Mouse (Mus musculus) small intestine, adult 2 months (tissue): ENCODE data around the gene Coq5. TPM values are rescaled to one million over a fixed set of nuclear protein-coding genes. Genes with fewer than 3 reads are reported as not detected.

Source experiments
- H3K27ac ChIP-seq: fragments of 200-500 bp; 2 replicates; pipeline ENCODE4 v1.5.1; 2012; ENCODE audit warnings: low read depth, low read length, control low read depth, inconsistent platforms; ENCODE audit not compliant: insufficient read depth
- H3K27me3 ChIP-seq: fragments of 200-500 bp; 2 replicates; pipeline ENCODE4 v1.6.1; 2012; ENCODE audit warnings: mild to moderate bottlenecking, moderate library complexity, low read length, inconsistent platforms; ENCODE audit not compliant: control insufficient read depth, insufficient read depth
- H3K36me3 ChIP-seq: fragments of 200-500 bp; 2 replicates; pipeline ENCODE4 v1.6.1; 2012; ENCODE audit warnings: mild to moderate bottlenecking, low read length, control low read depth, inconsistent platforms; ENCODE audit not compliant: control insufficient read depth, insufficient read depth
- H3K4me1 ChIP-seq: fragments of 200-500 bp; 2 replicates; pipeline ENCODE4 v1.6.1; 2012; ENCODE audit warnings: low read length, inconsistent platforms, mixed read lengths; ENCODE audit not compliant: control insufficient read depth, insufficient read depth, insufficient read length
- H3K4me3 ChIP-seq: fragments of 200-500 bp; 2 replicates; pipeline ENCODE4 v1.5.1; 2012; ENCODE audit warnings: low read depth, mild to moderate bottlenecking, control low read depth, inconsistent platforms, low read length, moderate library complexity
- CTCF ChIP-seq: fragments of 200-500 bp; IDR thresholded peaks from 2 replicates; pipeline ENCODE4 v1.5.1; 2012; ENCODE audit warnings: low read depth, mild to moderate bottlenecking, control low read depth, inconsistent platforms, low read length, moderate library complexity, mixed read lengths; ENCODE audit not compliant: insufficient replicate concordance, insufficient read length; ENCODE audit errors: extremely low read depth
- POLR2A ChIP-seq: fragments of 200-500 bp; IDR thresholded peaks from 2 replicates; pipeline ENCODE4 v1.6.1; 2012; ENCODE audit warnings: low read depth, mild to moderate bottlenecking, control low read depth, inconsistent platforms, low read length, moderate library complexity
- WGBS: fragments of 180-500 bp; shearing (Covaris S2); methylation state at CpG from one replicate; pipeline ENCODE4 v1.1.7; 2018; 5-methylcytosine and 5-hydroxymethylcytosine counted together
- polyA plus RNA-seq: library from polyadenylated mRNA; depleted of rRNA; stranded (reverse); fragments of >200 nt; gene quantifications from 2 replicates; pipeline ENCODE4 v1.2.3, GENCODE M21; 2012; rRNA removed

Coq5 gene
- 4.8 and 6.6 TPM in 2 replicates for polyA plus RNA-seq

DNA sequence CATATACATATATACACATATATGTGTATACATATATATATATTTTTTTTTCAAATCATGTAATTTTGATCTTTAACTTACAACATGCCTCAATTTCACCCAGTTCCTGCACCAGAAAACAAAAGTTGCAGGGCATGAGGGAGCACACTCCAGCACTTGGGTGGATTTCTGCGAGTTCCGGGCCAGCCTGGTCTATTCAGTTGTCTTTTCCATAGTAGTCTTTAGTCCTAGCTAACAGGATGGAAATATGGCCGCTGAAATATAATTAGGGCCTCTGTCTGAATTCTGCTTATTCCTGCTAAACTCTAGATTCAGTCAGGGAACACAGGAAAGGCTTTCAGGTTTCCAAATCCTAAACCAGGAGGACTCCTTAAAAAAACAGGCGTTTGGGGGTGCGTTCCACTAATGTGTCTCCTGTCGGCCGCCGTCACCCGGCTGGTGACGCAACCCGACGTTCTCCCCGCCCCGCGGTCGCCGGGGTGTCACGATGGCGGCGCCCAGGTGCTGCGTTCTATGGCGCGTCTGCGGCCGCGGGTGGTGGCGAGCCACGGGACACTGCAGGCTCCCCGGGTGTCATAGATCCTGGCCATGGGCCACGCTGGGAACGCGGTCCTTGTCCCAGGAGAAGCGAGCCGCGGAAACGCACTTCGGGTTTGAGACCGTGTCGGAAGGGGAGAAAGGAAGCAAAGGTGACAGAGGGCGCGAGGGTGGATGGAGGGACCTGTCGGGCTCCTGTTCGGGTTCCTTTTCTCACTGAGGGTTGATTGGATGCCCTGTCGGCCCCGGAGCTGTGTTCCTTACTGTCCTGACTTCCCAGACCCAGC is at the start of gene Coq5:
Gene Coq5, plus strand, starts transcription at position 441 of the 824 bp plus-strand sequence.
- H3K27ac ChIP-seq: peak within 1 kb of the TSS; percentile 8
- peaks cover 2% of the 10 kb centered on the region; the same call in 1 of the 2 replicates for H3K4me1 ChIP-seq
- H3K36me3 ChIP-seq: peaks cover 11% of the 10 kb centered on the region
- H3K27me3 ChIP-seq: no peaks in the 10 kb centered on the region
- TF ChIP-seq CTCF (no peak), POLR2A (no peak)
- peak within 1 kb of the TSS; percentile 78 for H3K4me3 ChIP-seq
- WGBS: 3% methylated on average over 45 of the region's 45 CpGs

DNA sequence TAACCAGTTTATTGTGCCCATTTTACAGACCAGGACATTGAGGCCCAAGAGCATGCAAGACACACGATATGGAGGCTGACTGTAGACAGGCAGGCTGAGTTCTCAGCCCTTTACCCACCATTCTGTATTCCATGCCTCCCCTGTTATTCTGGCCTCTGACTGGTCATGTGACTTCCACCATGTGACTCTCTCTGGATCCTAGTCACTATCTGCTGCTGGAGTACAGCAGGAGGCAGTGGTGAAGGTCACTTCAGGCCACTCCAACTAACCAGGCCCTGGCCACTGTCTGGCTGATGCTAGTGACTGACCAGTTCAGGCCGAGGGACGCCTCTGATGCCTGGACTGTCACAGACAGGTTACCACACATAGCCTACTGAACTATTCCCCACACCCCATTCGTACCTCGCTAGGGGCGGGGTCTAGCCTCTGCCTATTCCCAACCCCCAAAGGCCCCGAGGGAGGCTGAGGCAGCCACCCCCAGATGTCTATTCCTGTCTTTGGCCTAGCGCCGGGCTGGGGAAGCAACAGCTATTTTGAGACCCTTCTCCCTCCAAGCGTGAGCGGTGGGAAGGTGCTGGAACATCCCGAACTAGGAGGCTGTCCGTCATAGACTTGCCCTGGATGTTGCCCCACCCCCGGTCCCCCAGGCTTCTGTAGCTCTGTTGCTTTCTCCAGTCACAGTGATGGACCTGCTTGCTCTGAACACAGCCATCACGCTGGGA is 48.5 kb upstream of the Coq5 start:
- 78% methylated on average over 15 of the region's 15 CpGs for WGBS
- Histone ChIP-seq H3K4me3 (no peak overlapping the region), H3K27ac (no peak overlapping the region)

DNA sequence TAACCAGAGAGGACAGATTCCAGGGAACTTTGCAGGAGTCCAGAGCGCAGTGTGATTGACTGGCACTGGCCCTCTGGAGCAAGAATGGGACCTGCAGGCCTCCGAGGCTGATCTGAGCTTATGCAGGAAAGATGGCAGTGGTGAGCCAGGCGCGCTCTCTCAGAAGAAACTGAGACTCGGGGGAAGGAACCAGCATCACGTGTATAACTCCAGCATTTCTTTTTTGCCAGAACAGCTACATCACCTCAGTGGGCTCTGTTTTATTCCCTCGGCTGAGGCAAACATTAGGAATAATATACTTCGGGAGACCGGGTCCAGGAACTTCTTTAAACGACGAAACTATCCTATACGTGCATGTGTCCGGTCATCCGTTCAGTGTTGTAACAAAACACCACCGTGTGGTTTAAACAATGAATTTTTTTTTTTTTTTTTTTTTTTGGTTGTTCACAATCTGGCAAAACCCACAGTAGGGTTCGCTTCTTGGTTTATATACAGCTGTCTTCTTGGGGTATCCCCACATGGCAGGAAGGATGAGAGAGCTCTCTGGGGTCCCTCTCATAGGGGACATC is 47.8 kb upstream of the Coq5 start:
- H3K27me3 ChIP-seq: no peaks in the 10 kb centered on the region
- TF ChIP-seq POLR2A (no peak), CTCF (no peak)
- 0 out of 2 replicates have a peak, but pooled peaks cover 2% of the 10 kb centered on the region for H3K4me1 ChIP-seq
- H3K36me3 ChIP-seq: no peaks in the 10 kb centered on the region
- no peak overlapping the region for H3K4me3 ChIP-seq
- 61% methylated on average over 16 of the region's 16 CpGs for WGBS
- no peak overlapping the region for H3K27ac ChIP-seq

More for the DNA sequence above, 48.5 kb upstream of the Coq5 start:
- H3K36me3 ChIP-seq: no peaks in the 10 kb centered on the region
- TF ChIP-seq POLR2A (no peak), CTCF (no peak)
- no peaks in the 10 kb centered on the region for H3K27me3 ChIP-seq
- H3K4me1 ChIP-seq: 0 out of 2 replicates have a peak, but pooled peaks cover 2% of the 10 kb centered on the region

DNA sequence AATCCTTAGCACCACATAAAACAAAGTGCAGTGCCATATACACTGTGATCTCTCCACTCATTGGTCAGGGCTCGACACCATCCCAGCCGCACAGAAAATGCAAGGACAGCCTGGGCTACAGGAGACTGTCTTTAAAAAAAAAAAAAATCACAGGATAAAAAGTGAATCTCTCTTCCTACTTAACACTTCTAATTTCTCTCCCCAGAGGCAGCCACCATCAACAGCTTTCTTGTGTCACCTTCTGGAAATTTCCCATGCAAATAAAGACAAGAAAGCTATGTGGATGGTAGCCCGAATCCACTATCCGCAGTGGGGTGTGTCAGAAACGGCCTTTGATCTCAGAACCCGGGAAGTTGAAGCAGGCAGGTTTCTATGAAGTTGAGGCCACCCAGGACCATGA is 47.0 kb upstream of the Coq5 start:
- TF ChIP-seq POLR2A: no peak
- no peak for TF ChIP-seq CTCF
- 38% methylated on average over 6 of the region's 6 CpGs for WGBS
- H3K27me3 ChIP-seq: no peaks in the 10 kb centered on the region
- H3K4me1 ChIP-seq: 0 out of 2 replicates have a peak, but pooled peaks cover 2% of the 10 kb centered on the region
- no peaks in the 10 kb centered on the region for H3K36me3 ChIP-seq
- H3K4me3 ChIP-seq: no peak overlapping the region
- no peak overlapping the region for H3K27ac ChIP-seq

DNA sequence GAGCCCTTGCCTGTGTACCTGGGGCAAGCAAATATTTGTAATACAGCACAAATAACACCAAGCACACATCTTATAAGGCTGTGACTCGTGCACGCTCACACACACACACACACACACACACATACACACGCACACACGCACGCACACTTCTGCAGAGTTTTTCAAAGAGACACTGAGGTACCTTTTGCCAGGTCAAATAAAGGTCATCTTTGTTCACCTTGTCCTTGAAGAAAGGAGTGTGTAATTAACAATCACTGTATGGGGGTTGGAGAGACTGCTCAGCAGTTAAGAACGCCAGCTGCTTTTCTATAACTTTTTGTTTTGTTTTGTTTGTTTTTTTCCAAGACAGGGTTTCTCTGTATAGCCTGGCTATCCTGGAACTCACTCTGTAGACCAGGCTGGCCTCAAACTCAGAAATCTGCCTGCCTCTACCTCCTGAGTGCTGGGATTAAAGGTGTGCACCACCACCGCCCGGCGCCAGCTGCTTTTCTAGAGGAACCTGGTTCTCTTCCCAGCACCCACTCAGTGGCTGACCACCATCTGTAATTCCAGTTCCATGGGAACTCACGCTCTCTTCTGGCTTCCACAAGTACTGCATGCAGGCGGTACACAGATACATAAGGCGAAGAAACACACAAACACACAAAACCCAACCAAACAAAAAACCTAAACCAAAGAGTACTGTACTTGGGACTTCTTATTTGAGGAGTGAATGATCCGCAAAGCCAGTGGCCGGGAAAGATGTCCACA is 46.3 kb upstream of the Coq5 start:
- TF ChIP-seq POLR2A (no peak), CTCF (no peak)
- 86% methylated on average over 14 of the region's 14 CpGs for WGBS
- Histone ChIP-seq H3K36me3 (no peaks in the 10 kb centered on the region), H3K27ac (no peak overlapping the region), H3K4me3 (no peak overlapping the region), H3K4me1 (0 out of 2 replicates have a peak, but pooled peaks cover 2% of the 10 kb centered on the region), H3K27me3 (no peaks in the 10 kb centered on the region)

DNA sequence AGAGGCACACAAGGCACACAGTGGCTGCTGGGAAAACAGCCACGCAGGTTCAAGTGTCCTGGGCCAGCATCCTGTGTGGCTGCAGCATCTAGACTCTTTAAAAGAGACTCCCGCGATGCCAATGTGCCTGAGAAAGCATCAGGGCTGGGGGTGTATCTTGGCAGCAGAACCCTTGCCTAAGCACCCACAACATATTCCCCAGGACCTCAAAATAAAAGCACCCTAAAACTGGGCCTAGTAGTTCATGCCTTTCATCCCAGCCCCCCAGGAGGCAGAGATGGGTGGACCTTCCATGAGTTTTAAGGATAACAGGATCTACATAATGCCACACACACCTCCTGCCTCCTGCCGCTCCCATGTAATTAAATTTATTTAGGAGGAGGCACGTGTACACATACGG is 44.9 kb upstream of the Coq5 start:
- Histone ChIP-seq H3K27me3 (no peaks in the 10 kb centered on the region), H3K36me3 (no peaks in the 10 kb centered on the region), H3K4me1 (0 out of 2 replicates have a peak, but pooled peaks cover 2% of the 10 kb centered on the region), H3K4me3 (no peak overlapping the region), H3K27ac (no peak overlapping the region)
- TF ChIP-seq CTCF (no peak), POLR2A (no peak)
- WGBS: 84% methylated on average over 6 of the region's 6 CpGs
